Mouse (Mus musculus): ENCODE results near the gene Tspan2.

DNA sequence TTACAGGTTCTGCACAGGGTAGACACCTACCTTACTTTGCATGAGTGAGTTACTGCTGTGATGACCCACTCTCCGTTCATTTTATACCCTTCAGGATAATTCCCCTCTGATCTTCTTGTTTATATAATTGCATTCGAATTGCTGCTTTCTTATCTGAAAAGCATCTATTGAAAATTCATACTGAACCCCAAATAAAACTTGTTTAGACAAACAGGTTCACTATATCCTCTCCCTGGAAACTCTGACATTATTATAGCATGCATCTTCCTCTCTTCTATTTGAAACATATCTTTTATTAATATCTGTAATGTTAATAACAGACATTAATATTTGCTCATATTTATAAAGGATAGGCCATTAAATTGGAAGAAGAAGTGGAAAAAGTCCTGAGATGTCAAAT is 48.3 kb downstream of the Tspan2 start, which contains the start of gene Tshb:
- TF ChIP-seq CTCF (IDR thresholded peaks at IDR 0.05; ENCODE audit: low read depth, low read length) (no peak), GATA1 (IDR thresholded peaks at IDR 0.05; ENCODE audit: borderline replicate concordance, low read length) (no peak), TAL1 (conservative IDR thresholded peaks at IDR 0.05; ENCODE audit: low read depth, low read length) (no peak), POLR2AphosphoS5 (IDR thresholded peaks at IDR 0.05; ENCODE audit: insufficient replicate concordance, low read depth, low read length) (no peak), GATA2 (IDR thresholded peaks at IDR 0.05; ENCODE audit: borderline replicate concordance, low read depth, low read length) (no peak)
